Mouse (Mus musculus): ENCODE measurements at regions not wholly inside any gene's neighbourhood (a gene's known extent, or its start where the extent isn't known, plus 50 kb on each side); places are given as distances from the start of the nearest gene placed in this dataset.

DNA sequence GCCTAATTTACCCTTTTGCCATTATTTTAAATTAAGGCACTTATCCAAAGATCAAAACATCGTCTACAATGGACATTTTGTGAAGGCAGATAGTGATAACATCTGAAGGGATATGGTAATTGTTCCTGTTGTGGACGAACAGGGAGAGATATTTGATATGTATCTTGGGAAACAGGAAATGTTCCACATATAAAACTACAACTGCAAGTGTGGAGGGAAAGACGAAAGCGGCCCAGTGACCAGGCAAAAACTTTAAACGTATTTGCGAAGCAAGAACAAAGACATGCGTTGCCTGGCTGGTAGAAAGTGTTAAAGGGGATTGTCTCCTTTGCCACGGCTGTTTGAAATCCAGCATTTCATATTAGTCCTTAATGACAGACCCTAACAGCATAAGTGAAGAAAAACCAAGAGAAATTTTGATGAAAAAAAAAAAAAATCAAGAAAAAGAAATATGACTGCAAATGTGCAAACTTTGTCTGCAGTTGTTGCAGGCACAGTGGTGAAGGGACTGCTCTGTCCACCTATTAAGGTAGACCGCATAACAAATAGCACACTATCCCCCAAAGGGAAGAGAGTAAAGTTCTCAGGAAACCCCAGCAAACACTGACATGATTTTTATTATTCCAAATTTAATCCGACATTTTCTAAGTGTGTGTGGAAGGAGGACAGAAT is 431.2 kb upstream of the Ccnh start:
- DNase-seq (ENCODE audit: low spot score) = no peak
- intact Hi-C loops (cut with DNase I) = loop anchor here (1.0 to 2.0 kb wide), 2 partner anchors 71 to 1043 kb away; no protein-coding TSS in a partner anchor

GRCm38 (mm10) chr13:84758568-84758900 is 430.7 kb upstream of the Ccnh start:
- intact Hi-C loops (cut with DNase I) = loop anchor here (1.0 kb wide), 1 partner anchor 1043 kb away; no protein-coding TSS in a partner anchor
- DNase-seq (ENCODE audit: low spot score) = no peak

- intact Hi-C loops (cut with DNase I) = no loop called here
Measured at GRCm38 (mm10) chr13:84759061-84759460, 430.1 kb upstream of the Ccnh start.

GRCm38 (mm10) chr13:84760471-84760870 is 428.7 kb upstream of the Ccnh start:
- intact Hi-C loops (cut with DNase I) = no loop called here
- DNase-seq (ENCODE audit: low spot score) = no peak

More at GRCm38 (mm10) chr13:84759061-84759460, 430.1 kb upstream of the Ccnh start:
- DNase-seq (ENCODE audit: low spot score) = no peak

- intact Hi-C loops (cut with DNase I) = no loop called here
Measured at GRCm38 (mm10) chr13:84760978-84761377, 428.2 kb upstream of the Ccnh start.

GRCm38 (mm10) chr13:84761821-84762220 is 427.4 kb upstream of the Ccnh start:
- no peak for DNase-seq (ENCODE audit: low spot score)
- intact Hi-C loops (cut with DNase I) = no loop called here

More at GRCm38 (mm10) chr13:84760978-84761377, 428.2 kb upstream of the Ccnh start:
- DNase-seq (ENCODE audit: low spot score) = no peak

- no peak for DNase-seq (ENCODE audit: low spot score)
- intact Hi-C loops (cut with DNase I) = no loop called here
Measured at GRCm38 (mm10) chr13:84763916-84764315, 425.3 kb upstream of the Ccnh start.

- intact Hi-C loops (cut with DNase I) = no loop called here
Measured at GRCm38 (mm10) chr13:84771956-84772355, 417.3 kb upstream of the Ccnh start.

DNA sequence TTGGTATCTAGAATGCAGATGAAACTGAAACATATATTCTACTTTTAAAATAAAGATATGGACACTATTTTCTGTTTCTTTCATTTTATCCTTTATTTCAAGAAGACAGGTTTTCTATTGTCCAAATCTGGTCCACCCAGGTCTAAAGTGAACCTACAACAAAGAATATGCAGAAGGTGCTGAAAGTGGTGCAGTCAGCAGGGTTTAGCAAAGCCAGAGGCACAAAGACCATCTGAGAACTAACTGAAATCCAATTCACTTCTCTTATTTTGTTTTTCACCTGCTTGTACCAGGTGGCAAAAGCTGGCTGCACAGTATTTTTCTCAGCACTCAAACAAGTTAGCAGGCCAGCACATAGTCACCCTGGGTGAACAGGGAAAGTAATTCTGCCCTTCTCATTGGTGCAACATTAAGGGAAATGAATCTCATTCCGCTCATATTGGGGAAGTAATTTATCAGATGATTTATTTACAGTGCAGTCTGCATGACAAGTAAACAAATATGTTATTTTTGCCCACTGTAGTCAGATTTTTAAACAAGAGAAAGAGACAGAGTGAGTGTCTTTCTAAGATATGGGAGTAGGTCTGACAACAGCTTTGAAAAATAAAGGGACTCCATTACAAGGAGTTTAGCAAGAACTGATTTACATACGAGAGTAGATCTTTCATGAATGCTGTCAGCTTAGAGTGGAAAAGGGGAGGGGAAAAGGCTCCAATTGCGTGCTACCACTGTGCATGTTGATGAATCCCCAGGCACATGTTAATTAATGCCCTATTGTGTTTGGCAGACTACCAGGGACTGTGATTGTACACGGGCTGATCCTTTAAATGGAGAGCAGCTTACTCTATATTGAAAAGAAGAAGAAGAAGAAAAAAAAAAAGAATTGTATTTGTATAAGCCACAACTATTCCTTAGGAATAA is 405.9 kb upstream of the Ccnh start:
- intact Hi-C loops (cut with DNase I) = no loop called here
- DNase-seq (ENCODE audit: low spot score) = no peak

More at GRCm38 (mm10) chr13:84771956-84772355, 417.3 kb upstream of the Ccnh start:
- no peak for DNase-seq (ENCODE audit: low spot score)

DNA sequence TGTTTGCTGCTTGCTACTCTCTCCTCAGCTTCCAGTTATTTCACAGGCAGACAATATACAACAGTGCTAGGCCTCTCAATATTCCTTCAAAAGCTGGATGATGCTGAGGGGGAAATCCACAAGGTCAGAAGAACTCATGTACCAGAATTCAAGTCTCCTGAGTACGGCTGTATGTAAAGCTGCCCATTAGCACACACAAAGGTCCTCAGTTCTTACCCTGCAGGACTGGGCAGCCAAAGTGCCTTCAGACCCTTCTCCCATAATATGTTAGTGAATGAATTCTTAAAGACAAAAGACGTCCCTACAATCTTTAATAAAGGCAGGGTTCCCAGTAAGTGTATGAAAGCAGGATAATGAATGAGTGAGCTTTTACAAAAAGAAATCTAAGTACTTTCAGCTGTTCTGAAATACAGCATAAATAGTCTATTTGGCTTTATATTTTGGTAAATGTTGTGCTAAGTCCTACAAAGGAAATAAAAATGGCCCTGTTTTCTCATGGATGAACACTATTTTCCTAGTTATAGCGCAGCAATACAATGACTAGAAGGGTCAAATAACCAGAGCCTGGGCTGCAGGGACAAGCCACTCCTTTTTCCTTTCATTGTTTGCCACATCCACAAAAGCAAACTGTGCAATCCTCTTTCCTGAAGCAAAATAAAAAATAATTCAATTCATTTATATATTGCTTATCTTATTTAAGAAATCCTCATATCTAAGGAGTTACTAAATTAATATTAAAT is 384.8 kb upstream of the Ccnh start:
- intact Hi-C loops (cut with DNase I) = no loop called here
- DNase-seq (ENCODE audit: low spot score) = no peak

DNA sequence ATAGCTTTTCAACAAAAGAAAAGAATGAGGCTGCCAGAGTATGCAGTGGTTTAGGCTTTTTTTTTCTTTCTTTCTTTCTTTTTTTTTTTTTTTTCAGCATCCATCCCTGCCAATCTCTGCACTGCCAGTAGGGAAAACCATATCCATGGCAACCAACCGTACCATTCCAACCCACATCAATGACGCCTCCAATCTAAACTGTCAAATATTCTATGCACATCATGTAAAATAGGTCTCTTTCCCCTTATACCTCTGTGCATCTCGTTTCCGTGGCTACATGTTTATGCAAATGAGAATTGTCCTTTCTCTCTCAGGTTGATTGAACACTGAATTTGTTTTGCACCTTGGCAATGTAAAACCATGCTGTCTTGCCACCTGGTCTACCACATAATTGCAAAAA is 384.0 kb upstream of the Ccnh start:
- intact Hi-C loops (cut with DNase I) = no loop called here
- no peak for DNase-seq (ENCODE audit: low spot score)

DNA sequence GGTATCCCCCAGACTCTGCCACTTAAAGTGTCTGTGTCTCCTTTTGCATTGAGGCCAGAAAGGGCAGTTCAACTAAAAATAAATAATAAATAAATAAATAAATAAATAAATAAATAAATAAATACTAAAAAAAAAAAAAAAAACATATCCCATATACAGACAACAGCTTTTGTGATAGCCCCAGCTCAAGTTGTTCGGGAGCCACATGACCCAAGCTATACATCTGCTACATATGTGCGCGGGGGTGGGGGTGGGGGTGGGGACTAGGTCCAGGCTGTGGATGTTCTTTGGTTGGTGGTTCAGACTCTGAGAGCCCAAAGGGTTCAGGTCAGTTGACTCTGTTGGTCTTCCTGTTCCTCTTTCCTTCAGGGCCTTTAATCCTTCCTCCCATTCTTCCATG is 379.6 kb upstream of the Ccnh start:
- intact Hi-C loops (cut with DNase I) = no loop called here
- DNase-seq (ENCODE audit: low spot score) = no peak
